Mouse (Mus musculus): Measurements from ENCODE around the gene Hba-a1.
"Not testable (repeated sequence)": the region's sequence is repeated elsewhere in the genome, so short reads cannot be mapped to it uniquely, and the experiment has no call there.

Gene Hba-a1

DNA sequence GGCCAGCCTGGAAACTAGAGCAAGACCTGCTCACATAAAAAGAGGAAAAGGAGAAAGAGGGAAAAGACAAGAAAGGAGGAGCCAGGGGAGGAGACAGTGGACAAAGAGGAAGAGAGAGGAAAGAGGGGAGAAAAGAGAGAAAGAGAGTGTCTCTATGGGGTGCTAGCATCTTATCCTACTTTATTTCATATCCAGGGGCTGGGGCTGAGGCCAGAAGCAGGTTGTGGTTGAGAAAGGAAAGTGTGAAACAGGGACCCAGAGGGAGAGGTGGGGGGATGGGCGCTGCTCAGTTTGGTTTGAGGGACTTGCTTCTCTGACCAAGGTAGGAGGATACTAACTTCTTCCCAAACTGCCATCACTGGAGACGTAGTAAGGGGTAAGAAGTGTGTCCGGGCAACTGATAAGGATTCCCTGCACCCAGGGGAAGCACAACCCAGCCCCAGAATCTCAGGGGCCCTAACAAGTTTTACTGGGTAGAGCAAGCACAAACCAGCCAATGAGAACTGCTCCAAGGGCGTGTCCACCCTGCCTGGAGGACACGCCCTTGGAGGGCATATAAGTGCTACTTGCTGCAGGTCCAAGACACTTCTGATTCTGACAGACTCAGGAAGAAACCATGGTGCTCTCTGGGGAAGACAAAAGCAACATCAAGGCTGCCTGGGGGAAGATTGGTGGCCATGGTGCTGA, at the start of gene Hba-a1:
Hba-a1 (plus strand) TSS at position 421 of the 687 bp plus-strand sequence.
- DNase-seq, result not testable (repeated sequence)

DNA sequence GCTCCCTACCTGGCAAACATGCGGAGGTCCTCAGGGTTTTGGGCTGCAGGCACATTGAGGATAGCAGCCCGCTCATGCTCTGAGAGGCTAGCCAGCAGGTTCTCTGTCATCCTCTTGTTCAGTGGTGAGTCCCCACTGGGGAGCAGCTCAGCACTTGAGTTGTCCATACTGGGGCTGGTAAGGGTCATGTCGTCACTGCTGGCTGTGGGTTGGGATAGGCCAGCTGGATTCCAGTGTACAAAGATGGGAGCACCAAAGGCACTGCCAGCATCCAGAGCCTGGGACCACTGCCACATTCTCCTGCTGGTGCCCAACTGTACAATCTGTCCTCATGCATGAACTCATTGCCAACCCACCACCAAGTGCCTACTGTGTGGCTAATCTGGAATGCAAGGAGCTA, 49.4 kb upstream of the Hba-a1 start:
- no peak for DNase-seq

DNA sequence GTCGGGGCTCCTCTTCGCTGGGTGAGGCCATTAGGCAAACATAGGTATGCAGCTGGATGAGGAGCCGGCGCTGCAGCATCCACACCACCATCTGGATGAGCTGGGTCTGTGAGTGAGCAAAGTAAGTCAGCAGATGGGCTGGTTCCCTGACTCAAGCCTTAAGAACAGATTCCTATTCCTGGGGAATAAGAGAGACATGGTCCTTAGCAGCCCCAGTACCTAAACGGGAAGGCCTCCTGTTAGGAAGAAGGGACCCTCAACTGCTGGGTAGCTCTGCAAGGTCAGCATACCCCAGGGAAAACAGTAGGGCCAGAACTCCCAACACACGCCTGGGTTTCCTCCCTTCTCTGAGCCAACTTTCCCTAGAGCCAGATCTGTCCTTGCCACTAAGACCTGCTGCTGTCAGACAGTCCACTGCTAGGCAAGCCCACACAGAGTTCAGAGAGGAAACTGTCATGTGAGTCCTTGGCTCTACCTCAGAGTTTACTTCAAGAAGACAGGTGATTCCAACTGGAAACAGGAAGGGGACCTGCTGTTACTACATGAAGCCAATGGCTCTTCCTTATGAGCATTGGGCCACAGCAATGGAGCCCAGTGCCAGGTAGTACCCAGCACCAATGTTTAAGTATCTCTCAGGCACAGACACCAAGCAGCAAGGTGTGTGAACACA, 48.4 kb upstream of the Hba-a1 start:
- DNase-seq, result no peak

DNA sequence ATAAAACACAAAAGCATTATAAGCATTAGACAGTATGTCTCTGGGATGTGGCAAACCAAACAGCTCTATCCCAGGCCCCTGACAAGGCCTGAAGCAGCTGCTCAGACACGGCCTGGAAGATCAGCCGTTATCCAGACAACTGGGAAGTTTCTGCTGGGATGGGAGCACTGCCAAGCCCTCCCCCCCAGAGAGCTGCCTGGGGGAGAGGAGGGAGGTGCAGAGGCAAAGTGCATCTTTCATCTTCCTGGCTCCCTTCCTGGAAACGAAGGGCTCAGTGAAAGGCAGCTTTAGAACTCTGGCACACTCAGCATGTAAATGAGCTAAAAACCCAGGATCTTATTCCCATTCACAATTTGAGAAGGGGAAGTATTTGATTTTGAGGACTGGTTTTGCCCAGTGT, 47.7 kb upstream of the Hba-a1 start:
- DNase-seq, result peak; percentile 67

DNA sequence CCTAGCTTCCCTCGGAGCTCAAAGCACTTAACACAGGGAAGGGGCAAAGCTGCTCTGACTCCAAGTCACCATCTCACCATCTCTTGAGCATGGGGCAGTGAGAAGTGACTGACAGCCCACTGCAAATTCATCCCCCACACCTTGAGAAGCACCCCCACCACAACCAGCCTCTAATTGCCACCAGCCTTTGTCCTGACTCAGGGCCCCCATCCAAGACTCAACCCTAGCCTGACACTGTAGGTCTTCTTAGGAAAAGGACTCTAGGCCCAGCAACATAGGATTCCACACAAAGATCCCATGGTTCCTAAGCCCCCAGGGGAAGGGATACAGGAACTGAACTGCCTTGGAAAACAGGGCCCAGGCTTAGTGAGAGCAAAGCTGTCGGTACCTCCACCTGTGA, 47.2 kb upstream of the Hba-a1 start:
- no peak for DNase-seq

DNA sequence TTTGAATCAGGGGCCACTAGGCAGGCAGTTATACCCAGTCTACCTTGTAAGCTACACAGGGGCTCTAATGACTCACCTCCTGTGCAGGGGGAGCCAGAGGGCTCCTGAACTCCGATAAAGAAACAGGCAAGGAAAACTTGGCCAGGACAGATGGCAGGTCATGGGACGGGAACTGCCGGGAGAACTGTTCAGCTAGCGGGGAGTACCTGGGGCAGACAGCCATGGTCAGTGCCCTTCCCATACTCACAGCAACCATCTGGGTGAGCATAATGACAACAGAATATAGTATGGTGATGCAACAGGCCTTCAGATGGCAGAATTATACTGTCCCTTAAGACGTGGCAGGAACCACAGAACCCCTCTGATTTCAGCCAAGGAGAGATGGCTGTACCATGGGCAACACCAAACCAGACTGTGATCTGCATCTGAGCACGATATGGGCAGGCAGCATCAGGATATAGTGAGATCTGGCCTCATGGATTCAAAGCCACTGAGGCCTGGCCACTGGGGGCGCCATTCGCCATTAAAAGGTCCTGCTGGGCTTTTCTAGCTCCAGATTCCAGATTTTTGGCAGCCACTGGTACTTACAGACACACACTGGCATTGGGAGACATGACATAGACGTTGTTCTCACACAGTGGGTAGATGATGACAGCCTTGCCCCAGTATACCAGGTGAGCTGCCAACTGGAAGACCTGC, 46.5 kb upstream of the Hba-a1 start:
- DNase-seq, result no peak

DNA sequence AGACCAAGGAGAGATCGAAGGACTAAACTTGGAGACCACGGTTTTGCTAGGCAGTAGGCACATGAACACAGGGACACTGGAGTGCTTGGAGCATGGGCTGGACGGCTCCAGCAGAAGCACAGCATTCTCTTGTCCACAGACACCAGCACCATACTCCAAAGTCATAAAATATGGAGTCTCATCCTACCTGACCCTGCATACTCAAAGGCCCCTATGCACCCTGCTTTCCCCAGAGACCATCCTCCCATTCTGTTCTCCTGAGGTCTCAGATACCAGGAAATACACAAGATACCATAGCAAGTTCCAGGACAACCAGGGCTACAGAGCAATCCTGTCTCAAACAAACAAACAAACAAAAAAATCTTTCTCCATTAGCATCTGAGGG, 45.9 kb upstream of the Hba-a1 start:
- no peak for DNase-seq

DNA sequence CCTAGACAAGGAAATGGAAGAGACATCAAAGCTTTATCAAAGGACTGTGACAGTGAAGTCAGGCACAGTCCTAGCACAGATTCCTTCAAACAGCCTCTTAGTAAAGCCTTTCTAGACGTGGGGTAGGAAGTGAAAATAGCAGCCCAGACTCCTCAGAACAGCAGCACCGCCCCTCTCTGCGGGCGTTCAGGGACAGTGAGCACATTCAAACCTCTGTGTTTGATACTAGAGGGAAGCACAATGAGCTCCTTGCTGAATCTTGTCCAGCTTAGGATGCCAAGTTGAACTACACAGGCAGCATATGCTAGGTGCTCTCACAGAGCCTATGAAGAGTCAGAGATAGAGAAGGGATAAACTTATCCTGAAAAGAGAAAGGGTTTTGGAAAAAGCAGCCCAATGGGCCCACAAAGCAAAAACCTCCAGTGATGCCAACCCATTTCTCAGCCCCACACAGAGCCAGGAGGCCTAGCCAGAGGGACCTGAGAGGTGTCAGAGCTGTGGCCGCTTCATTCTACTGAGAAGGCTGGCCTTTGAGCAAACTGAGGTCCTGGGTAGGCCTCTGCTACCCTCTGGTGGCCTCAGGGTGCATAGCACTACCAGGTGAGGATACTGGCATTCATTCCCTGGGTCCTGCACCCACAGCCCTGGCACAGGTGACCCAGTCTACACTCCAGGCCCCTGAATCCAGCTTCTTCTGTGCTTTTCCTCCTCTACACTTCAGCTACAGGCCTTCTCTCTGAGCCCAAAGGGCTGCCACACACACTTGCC, 45.0 kb upstream of the Hba-a1 start:
- DNase-seq, result peak; percentile 69

DNA sequence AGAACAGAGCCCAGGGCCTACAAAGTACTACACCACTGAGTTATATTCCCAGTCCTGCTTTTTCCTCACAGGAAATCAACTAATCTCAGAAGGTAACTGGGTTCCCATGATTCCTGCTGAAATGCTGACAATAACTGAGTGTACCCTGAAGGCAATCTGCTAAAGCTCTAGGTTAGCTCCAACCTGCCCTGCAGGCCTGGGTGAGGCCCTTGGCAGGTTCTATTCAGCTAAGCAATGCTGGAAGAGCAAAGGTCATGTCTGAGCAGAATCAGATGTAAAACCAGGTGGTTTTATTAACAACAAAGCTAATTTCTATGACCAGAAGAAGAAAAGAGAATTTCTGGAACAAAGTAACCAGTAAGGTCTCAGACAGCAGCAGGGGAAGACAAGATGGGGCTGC, 41.9 kb upstream of the Hba-a1 start:
- DNase-seq, result no peak

DNA sequence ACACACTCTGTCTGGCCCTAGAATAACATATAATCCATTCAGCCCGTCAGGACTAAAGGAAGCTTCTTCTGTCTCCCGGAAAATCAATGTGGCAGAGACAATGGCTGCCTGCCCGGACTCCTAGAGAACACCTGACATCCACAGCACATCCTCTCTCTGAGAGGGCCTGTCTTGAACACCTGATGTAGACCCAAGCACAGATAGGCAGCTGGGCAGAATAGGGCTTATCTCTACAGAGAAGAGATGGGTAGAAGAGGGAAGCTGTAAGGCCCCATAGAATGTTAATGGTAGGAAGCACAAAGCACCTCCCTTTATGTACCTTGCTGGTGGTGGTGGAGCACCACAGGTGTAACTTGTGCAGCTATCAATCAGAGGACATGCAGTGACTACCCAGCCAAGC, 41.1 kb upstream of the Hba-a1 start:
- DNase-seq, result no peak

DNA sequence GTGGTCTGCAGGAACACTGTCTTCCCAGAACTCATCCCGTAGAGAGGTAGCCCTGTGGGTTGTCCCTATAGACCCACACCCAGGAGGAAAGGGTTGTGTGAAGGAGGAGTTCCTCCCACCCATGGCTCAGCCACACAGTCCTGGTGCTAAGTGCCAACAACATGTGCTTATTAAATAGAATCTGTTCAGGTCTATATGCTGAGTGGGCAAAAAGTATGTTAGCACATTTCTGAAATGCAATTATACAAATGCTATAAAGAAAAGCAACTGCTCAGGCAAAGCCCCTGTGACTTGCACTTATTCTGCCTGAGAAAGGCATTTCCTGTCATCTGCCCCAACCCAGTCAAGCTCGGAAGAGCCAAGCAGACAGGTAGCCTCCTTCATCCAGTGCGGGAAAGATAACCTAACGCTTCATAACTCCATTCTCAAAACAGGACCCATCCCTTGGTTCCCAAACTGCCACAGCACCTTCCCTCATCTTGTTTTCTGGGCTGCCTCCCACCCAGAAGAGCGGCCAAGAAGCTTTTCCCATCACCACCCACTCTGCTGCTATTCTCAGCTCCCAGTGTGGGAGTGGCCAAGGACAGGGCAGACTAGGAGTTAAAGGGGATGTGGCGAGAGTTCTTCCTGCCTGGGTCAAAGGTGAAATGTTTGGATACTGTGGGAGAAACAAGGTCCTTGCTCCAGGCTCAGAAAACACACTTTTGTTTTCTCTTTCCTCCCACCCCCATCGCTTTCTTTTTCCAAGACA, 39.9 kb upstream of the Hba-a1 start:
- DNase-seq, result no peak

DNA sequence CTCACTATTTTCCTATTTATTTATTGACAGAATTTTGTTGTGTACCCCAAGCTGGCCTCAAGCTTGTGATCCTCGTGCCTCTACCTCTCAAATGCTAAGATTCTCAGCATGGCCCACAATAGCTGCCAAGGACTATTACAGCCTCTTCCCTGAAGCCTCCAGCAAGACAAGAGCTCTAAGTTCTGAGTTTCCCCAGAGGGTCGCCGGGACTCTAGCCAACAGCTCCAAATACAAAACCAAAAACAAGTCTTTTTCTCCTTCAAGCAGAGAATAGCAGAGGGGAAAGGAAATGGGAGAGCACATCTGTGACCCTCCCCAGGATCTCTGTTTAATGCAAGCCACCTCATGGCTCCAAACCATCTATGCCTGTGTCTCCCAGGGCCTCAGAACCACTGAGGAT, 39.2 kb upstream of the Hba-a1 start:
- no peak for DNase-seq

DNA sequence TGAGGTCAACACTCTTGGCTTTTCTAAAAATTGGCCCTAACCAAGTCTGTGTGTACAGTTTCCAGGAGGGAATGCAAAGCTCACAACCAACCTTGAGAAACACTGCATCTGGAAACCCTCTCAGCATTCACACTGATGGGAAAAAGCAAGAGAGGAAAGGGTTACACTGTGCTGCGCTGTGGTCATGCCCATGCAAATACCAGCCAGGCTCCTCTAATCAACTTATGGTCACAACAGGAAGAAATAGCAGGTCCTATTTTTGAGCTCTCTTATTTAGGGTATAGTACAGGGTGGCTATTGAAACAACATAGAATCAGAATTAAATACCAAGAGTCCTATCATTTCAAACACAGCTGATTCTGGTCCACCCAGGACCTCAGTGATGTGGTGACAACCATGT, 38.7 kb upstream of the Hba-a1 start:
- no peak for DNase-seq

DNA sequence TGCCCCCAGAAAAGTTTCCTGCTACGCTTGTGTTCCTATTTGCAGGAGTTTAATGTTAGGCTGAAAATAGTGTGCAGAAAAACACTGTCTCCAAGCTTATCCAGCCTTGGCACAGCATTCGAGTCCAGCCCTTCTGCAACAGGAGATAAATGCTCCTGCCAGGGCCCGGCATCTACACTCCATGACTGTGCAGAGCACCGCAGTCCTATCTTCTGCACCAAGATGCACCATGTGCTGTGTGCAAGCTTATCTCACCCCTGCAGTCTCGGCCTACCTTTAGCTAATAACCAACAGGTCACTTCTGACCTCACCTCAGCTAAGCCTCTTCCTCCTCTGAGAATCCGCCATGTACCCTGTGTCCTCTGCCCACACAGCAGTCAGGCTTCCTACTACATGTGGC, 37.7 kb upstream of the Hba-a1 start:
- DNase-seq, result no peak

DNA sequence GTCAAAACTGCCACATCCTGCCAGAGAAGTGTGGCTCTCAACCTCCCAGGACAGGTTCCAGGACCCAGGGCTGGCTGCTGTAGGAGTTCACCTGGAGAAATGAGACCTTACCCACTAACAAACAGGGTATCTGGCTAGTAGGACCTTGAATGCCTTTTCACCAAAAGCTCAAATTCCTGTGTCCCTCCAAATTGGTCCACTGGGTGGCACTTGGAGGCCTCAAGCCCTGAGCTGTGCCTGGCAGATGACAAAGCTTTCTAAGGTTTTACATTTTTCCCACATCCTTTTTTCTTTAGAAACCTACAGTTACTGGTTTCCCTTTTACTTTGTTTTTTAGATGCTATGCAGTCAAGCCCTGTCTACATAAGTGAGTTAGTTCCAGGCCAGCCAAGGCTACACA, 36.2 kb upstream of the Hba-a1 start:
- DNase-seq, result no peak

DNA sequence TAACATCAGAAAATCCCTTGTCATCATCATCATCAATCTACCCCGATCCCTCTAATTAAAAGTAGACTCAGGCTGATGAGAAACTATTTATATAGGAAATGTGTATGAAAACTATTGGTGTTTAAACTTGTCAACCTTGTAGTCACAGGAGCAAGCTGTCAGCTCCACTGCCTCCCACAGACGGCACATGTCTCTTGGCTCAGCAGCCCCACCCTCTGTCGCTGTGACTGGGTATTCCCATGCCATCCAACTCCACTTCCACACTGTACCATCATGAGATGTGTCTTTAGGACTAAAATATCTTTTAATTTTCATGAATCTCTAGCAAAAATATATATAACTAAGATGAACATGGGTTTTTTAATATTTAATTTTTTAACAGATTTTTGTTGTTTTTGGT, 35.0 kb upstream of the Hba-a1 start:
- DNase-seq, result no peak

DNA sequence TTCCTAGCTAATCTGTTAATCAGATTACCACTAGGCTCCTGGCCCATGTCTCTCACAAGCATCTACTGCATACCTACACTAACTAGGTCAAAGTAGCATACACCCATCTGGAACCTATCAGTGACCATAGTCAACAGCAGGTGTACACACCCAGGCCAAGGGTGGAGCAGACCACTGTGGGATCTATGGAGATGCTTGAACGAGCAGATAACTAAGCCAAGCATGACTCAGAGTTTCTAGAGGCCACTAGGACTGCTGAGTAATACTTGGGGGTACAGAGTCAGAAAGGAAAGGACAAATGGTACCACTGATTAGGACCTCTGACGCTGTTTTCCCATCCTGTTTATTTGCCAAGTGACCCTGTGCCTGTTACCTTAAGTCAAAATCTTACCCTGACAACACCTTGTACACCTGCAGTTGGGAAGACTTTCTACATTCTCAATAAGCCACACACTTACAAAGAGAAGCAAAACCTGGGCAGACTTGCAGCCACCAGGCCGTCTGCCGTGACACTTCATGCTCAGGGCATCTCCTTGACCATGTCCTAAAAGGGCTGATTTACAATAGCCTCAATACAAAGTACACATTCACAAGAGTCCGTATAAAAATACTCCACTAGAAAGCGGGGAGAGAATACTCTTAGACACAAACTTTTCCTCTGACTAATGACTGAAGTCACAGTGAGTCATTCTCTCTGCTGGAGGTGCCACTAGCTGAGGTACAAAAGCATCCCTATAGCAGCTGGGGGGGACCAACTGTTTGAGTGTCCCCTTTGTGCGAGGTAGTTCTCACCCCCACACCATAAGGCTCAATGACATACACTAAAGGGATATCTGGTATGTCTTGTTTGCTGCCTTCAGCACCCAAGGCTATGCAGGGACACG, 32.2 kb upstream of the Hba-a1 start:
- no peak for DNase-seq

DNA sequence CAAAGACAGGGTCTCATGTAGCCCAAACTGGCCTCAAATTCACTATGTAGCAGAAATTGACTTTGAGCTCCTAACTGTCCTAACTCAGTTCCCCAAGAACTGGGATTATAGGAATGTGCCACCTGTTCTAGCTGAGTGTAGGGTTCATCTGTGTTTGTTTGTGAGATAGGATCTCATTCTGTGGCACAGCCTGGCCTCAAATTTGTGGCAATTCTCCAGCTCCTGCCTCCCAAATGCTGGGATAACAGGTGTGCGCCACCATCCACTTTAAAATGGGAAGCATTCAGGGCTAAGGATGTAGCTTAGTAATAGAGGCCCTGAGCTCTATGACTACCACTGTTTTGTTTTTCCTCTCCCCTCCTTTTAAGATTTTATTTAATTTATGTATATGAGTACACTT, 30.2 kb upstream of the Hba-a1 start:
- DNase-seq, result no peak

DNA sequence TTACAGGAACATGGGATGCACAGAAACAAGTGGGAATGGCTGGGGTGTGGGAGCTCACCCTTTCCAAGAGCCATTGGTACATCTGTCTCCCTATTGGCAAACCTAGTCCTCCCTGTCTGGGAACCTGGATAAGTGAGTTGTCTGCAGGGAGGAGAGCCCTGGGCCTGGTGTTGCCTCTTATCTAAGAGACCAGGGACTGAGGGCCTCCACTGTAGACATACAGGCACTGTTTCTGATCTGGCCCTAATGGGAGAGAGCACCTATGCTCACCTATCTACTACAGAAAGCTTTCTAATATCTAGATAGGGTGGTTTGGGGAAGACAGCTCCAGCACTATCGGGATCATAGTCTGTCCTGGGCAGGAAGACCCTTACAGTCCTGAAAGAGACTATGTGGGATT, 27.2 kb upstream of the Hba-a1 start:
- DNase-seq, result no peak

DNA sequence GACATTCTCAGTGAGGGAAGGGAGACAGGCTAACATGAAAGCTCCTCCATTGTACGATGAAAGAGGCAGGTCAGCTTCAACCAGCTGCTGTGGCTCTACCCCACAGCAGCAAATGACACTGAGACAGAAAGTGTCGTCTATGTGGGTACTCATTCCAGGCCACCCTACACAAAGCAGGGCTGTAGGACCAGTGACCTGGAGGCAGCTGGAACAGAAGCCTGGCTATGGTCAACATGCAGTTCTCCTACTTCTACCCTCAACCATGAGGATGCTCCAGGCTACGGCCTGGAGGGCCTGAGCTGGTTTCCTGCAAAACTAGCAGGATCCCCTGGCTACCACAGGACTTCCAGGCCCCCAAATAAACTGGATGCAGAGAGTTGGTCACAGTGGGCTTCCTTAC, 26.7 kb upstream of the Hba-a1 start:
- DNase-seq, result no peak

DNA sequence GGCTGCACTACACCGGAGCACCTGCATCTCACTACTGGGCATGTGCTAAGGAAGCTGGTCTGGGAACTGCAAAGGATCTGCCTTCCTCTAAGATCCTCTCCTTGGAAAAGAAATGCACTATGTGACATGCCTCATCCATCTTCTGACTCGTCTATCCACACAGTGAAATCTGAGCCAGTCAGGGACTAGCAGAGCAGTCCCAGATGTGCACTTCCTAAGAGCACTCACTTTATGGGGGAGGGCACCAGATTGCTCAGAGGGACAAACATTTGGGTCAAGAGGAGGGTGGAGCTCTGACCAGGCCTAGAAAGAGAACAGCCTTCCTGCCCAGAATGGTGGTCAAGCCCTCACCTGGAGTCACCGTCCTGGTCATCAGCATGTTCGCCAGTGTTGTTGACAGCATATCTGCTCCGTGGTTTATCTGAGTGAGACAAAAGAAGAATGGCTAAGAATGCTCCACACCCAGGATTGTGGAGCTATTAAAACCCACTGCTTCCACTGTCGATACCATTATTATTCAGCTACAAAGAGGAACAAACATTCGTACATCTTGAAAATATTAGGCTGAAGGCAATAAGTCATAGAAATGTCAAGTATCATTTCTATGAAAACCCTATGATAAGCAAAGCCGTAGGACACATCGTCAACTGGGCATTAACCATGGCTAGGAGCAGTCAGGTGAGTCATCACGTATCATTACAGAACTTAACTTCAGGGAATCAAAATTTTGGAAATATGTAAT, 20.5 kb upstream of the Hba-a1 start:
- DNase-seq, result no peak

All from right cerebral cortex, postnatal 25 days (tissue).